Mouse (Mus musculus) cerebellum, postnatal 14 days (tissue): Measurements from ENCODE around the gene Eaf1.
A peak's percentile ranks its signal among the peaks of the same experiment; 100 is the strongest.
"Not testable (repeated sequence)": the region's sequence is repeated elsewhere in the genome, so short reads cannot be mapped to it uniquely, and the experiment has no call there.

Source experiments
- DNase-seq, 2 experiments: peaks; one replicate each; pipeline ENCODE4 v3.0.0; 2021; ENCODE audit warnings: mixed read lengths in 2 of 2

The Eaf1 gene

DNA sequence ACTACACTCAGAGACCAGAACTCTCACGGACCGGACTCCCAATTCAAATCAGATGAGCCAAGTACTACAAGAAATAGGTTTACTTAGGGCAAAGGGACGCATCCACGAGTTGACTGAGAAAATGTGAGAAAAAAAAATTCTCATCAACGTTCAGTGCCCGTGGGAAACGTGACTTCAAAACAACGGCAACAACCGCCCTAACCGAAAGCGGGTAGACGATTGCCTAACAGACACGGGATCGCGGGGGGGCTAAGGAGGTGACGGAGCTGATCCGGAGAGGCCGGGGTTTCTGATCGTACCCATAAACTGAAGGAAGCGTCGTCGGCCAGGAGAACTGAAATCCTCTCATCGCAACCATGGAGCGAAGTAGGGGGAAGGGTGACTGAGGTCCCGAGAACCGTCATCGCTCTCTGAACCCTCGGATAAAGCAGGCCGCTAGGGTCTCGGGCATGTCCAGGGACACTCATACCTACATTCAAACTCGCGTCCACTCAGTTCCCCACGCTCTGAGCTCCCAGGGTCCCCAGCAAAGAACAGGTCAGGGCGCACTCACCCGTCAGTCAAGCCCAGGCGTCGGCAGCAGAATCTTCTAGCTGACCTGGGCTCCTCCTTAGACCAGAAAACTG is at the start of gene Eaf1:
Eaf1 (plus strand) TSS at position 51 of the 626 bp plus-strand sequence.
- peak in 1 of 2 experiments; percentile 56 for DNase-seq

DNA sequence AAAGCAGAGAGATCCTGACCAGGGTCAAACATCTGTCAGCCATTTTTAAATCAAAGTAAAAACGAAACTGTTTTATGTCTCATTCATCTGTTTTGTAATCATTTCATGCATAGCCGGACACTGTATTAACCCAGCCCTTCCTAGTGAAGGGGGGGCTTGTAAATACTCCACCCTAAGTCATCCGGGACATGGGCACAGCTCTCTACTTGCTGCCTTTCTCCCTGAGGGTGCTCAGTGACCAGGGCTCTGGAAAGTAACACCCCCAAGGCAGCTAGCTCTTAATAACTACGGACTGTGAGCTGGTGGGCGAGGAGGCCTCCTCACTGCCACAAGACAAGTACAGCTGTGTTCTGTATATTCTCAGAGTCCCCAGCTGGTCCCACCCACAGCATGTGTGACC is 45.2 kb upstream of the Eaf1 start:
- no peak for DNase-seq

DNA sequence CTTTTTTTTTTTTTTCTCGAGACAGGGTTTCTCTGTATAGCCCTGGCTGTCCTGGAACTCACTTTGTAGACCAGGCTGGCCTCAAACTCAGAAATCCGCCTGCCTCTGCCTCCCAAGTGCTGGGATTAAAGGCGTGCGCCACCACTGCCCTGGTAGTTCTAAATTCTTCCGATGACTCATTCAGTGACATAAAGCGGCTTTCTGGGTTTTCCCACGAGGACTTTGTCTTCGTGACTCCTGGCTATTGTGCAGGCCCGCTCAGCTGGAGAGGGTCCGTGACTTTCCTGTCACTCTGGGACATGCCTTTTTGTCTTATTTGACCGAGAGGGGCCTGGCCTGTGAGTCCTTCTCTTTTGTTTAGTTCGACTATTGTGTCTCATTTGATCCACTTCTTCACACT is 40.3 kb upstream of the Eaf1 start:
- DNase-seq, result not testable (repeated sequence)

DNA sequence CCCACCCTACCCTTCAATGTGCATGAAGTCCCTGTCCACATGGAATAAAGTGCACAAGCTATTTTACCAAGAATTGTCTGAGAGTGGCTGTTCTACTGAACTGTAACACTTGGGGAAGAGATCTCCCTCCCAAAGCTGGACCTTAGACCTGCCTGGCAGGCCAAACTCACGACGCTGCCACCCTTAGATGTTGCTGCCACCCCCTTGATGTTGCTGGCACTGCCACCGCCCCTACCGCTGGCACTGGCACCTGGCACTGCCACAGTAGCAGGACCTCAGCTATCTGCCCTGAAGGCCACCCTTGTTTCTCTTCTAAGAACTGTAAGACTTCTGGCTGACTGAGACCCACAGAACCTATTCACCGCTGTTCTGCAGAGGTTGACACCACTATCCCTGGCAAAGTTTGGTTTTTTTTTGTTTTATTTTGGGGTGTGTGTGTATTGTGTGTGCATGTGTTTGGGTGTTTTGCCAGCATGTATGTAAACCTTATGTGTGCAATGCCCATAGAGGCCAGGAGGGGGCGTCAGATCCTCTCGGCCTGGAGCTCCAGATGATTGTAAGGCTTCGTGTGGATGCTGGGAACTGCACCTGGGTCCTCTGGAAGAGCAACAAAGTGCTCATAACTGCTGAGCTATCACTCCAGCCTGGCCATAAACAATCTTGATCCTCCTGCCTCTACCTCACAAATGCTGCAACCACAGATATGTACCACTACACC is 39.2 kb upstream of the Eaf1 start:
- DNase-seq, result no peak

DNA sequence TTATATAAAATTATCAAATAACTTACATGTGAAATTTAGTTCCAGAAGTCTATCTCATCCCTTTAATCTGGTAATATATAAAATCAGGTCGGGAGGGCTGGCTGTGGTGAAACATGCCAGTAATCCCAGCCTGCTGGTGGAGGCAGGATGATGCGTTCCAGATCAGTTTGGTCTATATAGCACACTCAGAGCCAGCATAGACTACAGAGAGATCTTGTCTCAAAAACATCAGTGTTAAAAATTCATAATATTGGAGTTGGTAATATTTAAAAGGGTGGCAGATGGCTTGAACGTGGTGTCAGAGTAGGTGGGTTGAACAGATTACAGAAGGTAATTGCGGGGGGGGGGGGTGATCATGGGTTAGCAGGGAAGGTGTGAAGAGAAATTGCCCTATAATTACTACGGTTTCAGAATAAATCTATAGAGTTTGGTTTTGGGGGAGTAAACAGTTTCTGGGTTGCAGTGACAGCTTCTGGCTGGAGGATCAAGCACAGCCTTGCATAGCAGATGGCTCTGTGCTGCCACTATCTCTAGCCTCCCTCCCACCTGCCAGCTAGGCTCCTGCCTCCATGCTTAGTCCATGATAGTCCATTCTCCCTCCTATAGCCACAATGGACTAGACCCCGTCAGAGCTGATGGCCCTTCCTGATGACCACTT is 38.0 kb upstream of the Eaf1 start:
- DNase-seq, result peak in 1 of 2 experiments; percentile 26

DNA sequence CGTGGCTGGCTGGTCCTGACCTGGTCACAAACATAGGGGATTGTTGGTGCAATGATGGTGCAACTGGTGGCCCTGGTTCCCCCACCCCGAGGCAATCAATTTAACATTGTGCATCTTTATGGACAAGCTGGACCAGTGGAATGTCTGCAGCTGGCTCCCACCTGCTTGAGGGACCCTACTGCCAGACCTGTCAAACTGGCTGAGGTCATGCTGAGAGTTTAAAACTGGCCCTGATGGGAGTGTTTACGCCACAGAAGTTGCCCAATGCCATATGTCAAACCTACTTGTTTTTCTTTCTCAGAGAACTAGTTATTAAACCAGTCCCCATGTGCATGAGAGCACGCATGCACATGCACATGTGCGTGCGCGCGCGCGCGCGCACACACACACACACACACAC is 36.2 kb upstream of the Eaf1 start:
- DNase-seq, result no peak

DNA sequence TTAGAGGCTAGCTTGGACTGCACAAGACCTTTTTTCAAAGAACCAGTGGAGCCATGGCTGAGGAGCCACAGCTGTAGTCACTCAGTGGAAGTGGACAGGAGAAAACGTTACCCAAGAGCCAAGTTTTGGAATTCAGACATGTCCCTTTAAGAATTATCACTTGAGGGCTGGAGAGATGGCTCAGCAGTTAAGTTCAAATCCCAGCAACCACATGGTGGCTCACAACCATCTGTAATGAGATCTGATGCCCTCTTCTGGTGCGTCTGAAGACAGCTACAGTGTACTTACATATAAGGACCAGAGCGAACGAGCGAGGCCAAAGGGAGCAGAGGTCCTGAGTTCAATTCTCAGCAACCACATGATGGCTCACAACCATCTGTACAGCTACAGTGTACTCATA is 32.0 kb upstream of the Eaf1 start:
- DNase-seq, result not testable (repeated sequence)

DNA sequence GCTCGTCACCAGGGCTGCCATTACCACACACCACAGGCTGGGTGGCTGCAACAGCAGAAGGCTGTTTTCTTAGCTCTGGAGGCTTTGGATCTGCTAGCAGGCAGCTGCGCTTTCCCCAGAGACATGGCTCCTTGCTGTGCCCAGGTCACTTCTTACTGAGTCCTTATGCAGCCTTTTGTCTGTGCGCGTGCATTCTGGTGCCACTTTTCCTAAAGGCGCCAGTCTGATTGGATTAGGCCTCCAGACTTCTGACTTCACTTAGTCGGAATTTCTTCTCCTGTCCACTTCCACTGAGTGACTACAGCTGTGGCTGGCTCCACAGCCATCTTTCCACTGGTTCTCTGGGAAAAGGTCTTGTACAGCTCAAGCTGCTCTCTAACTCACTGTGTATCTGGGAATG is 31.3 kb upstream of the Eaf1 start:
- DNase-seq, result no peak

DNA sequence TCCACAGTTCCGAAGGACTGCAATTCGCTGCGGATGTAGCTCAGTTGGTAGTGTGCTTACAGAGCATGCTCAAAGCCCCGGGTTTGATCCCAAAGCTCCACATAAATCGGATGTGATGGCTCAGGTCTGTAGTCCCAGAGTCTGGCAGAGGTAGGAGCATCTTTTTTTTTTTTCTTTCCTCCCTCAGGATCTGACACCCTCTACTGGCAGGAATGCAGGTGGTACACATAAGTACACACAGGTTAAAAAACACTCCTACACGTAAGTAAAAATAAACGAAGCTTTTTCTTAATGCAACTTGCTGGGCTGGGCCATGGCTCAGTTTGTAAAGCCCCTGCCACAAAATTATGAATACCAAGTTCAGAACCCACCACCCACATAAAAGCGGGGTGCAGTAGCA is 30.0 kb upstream of the Eaf1 start:
- DNase-seq, result peak; percentile 33 to 57

DNA sequence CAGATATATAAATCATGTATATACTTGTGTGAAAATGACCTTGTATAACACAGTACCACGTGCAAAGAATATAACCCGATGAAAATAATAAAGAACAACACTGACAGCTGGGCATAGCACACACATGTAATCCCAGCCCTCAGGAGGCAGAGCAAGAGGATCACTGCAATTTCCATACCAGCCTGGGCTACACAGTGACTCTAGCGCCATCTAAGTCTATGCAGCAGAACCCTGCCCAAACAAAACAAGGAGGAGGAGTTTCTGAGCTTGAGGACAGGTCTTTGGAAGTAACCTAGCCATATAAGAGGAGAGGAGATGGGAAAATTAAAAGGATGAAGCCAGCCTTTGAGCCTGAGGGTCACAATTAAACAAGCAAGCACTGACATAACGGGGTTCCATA is 24.5 kb upstream of the Eaf1 start:
- DNase-seq, result no peak

DNA sequence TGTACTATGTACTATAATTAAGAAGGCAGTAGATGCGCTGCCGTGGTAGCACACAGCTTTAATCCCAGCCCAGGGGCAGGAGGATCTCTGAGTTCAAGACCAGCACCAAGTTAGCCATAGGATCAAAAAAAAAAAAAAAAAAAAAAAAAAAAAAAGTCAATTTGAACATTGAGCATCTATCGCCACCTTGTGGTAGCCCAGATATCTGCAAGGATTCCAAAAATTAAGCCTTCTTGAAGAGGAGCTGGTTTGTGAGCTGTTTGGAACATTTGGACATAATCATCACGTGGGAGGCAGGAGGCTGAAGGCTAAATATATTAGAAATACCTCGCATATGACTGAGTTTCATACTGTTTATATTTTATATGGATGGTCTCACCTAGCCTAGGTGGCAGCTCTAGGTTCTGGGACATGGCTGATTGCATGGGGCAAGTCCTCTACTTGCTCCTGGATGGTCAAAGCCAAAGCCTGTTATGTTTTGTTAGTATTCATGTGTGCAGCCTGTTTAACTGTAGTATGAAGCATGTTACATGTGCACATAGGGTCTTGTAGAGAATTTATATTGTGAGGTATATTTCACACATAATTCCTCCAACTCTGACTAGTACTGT is 21.6 kb upstream of the Eaf1 start:
- peak; percentile 84 to 89 for DNase-seq

DNA sequence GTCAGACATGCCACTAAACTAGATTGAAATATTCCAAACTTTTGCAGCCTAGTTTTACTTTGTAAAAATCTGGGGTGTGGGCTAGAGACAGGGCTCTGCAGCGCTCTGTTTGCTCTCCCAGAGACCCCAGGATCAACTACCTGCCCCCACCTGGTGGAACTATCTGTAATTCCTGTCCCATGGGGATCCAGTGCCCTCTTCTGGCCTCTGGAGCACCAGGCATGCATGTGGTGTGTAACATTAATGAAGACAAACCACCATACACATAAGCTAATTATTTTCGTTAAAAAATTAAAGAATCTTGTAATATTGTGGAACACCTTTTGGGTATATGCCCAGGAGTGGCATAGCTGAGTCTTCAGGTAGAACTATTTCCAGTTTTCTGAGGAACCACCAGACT is 20.9 kb upstream of the Eaf1 start:
- no peak for DNase-seq

DNA sequence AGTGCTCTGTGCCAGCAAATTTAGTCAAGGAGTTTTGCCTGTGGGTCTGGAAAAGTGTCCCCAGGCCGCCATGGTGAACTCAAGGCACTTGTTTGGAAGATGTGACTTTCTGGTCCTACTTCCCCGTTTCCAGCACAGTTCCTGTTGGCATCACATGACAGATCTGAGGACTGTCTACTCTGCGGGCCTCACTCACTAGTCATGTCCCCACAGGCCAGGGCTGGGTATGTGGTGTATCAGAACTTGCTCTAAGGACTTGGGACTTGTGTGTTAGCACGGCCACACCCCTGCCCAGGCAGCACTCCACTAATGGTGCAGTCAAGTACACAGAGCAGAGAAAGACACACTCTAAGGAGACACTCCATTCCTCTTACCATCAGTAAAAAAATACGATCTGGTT is 11.8 kb upstream of the Eaf1 start:
- no peak for DNase-seq

DNA sequence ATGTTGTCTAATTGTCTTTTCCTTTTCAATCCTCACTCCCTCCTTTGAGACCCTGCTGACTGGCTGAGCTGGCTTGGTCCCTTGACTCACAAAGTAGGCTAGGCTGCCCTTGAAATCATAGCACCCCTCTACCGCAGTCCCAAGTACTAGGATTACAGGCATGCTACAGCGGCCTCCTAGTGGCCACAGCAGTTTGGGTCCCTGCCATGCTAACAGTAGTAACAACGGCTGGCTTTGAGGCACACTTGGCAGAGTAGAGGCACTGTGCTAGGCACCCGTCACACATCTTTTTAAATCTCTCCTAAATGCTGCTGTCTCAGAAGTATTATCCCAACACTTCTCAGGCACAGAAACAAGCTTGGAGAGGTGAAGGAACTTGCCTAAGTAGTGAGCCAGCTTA is 7.7 kb upstream of the Eaf1 start:
- DNase-seq, result no peak

DNA sequence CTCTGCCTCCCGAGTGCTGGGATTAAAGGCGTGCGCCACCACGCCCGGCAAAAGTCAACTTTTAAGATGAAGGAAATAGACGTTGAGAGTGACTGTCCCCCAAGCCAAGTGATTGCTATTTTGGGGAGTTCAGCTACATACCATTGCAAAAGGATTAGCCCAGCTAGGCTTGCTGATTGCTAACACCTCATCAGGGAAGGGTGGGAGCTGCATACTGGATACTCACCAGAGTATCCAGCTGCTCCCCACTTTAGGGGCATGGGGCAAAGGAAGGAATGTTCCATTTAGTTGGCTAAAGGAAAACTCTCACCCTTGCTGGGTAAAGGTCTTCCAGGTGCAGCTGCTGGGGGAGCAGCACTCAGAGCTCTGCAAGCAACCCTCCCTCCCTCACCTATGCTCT is 6.1 kb upstream of the Eaf1 start:
- no peak for DNase-seq

DNA sequence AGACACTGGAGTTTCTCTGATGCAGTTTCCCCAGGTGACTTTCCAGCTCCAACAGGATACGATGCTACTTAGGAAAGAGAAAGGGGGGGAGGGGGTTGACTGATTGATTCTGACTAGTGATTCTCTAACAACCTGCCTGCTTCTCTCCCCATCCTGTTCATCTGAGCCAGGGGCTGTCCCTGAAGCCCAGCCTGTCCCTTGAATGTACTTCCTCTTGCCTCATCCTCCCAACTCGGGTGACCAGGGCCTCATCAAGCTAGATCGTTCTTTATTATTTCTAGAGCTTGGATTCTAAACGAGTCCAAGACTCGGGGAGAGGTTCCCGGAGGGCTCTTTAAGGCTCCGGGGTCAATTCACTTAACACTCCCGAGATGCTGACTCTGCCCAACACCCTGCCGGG is 298 bp upstream of the Eaf1 start:
- DNase-seq, result no peak

DNA sequence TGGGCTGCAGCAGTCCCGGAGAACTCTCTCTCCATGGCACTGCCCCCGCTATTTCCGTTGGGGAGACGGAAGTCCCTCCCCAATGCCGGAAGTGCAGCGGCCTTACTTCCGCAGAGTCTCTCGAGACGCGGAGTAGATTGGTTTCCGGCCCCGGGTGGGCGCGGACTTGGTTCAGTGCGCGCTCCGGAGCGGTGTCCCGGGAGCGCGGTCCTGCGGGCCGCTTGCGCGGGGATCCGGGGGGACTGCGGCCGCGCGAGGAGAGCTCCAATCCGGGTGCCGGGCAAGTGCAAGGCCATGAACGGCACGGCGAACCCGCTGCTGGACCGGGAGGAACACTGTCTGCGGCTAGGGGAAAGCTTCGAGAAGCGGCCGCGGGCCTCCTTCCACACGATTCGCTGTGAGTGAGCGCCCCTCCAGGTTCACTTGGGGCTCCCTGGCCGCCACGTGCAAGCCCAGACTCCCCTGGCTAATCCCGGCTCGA is 816 bp downstream of the Eaf1 start, which contains the start of gene Mettl6:
Mettl6 (minus strand) TSS at position 66 of the 481 bp plus-strand sequence.
- DNase-seq, result peak; percentile 89 to 91

DNA sequence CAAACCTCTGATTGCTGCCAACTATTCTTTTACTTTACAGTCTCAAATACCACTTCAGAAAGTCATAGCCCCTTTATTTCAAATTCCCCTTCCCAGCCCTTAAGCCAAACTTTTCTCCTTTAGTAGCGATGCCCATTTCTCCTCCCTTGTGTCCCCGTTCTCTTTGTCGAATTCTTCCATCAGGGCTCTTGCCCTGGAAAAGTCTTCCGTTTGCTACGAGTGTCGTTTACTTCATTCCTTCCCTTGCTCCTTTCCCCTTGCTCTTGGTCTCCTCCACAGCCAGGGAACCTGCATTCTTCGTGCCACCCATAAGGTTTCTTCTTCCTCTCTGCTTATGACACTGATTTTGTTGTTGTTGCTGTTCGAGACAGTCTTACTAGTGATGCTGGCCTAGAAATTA is 1.3 kb downstream of the Eaf1 start:
- DNase-seq, result no peak

DNA sequence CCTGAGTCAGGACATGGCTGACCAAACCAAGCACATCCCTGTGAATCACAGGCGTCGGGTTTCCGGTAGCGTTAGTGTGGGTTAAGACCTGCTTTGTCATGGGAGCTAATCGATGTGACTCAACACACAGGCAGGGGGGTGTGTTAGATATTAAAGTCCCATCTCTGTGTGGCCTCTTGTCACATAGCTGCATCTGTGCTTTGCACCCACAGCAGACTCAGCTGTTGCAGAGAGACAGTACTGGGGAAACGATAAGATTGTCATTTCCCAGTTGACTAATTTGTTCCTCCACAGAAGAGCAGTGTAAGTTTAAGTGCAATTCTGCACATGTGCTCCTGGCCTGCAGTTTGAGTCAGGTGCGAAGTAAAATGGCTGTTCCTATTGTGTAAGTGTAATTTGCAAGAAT is 2.0 kb downstream of the Eaf1 start:
- DNase-seq, result no peak

DNA sequence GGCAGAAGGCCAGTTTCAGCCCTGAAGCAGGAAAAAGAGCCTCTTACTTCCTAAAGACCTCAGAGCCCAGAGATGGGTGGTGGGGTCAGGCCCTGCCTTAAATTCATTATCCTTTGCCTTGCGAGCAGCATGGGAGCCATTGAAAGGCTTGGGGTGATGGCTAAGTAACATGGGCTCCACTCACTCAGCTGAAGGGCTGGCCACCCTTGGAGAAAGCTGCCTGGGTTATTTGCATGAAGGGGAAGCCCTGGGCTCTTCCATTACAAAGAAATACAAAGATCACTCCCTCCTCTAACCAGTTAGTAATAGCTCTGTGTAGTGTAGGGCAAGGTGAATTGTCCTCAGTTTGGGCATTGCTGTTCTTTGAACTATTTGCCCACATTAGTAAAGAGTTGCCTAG is 5.3 kb downstream of the Eaf1 start:
- no peak for DNase-seq

DNA sequence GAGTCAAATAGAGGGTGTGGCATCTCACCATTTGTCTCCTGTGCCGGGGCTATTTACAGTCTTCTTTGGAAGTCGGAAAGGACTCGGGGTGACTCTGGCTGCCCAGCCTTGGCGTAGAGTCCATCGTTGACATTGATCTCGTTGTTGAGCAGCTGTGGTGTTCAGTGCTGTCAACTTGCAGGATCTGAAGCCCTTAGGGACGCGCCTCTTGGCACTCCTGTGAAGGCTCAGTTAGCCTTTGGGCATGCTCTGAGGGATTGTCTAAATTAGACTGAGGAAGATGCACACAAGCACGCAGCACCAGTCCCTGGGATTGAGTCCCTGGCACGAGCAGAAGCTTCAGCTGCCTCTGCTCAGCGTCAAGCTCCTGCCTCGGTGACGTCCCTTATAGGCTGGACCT is 9.2 kb downstream of the Eaf1 start:
- no peak for DNase-seq

DNA sequence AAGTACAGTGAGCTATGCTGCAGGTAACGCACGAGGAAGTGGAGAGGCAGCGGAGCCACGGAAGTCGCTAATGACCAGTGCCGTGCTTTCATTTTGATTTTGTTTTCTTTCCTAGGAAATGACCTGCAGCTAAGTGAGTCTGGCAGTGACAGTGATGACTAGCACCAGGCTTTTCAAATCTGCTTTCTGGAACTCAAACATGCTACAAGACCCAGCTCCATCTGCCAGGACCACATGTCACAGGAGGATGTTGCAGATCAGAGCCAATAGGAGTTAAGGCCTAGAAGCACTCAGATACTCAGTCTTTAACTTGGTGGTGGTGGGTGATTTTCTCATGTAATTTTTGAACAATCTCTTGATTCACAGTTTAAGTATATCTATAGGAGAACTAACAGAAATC is 12.3 kb downstream of the Eaf1 start:
- peak; percentile 71 to 83 for DNase-seq

DNA sequence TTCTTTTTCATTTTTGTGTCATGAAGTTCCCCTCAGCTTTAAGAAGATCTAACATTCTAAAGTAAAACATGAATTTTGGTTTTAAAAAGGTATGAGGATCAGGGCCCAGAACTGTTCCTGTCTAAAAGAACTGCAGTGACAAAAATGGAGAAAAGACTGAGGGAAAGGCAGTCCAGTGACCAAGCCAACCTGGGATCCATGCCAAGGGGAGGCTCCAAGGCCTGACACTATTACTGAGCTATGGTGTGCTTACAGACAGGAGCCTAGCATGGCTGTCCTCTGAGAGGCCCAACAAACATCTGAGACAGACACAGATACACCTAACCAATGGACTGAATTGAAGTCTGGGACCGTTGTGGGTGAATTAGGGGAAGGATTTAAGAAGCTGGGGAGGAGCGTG is 15.7 kb downstream of the Eaf1 start:
- peak; percentile 72 to 73 for DNase-seq

DNA sequence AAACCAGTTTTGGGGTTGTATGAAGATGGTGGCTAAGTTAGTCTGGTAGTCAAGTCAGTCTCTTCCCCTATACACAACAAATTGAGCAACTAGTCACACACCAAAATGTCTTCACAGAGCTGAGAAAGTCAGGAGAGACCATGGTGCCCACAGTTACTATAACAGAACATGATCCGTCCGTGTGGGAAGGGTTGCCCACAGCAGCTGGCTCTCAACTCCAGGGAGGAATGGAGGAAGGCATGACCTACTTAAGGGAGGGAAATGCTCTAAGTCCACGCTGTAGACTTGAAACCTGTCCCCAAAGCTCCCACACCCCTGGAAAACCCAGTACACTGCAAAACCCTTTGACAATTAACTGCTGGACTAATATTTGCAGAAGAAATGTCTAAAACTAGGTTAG is 16.1 kb downstream of the Eaf1 start:
- DNase-seq, result no peak
